In the genomic region with DNA sequence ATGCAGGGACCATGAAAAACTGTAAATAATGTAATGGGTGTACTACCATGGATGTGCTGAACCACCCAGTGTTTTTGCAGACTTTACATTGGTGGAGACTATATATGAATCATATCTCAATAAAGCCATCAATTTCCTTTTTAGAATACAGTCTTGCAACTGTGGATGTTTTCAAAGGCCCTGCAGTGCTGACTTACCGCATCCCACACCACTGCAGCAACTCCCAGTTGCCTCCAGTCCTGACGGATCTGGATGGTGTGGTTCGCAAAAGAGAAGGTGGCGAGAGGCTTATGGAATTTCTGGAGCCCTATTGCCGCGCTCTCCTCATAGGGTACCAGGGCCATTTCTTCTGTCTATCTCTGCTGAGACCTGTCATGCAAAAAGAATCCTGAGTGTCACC, we compare ENCODE assay signal across 9 mouse cellular contexts. TPM values are rescaled to one million over a fixed set of nuclear protein-coding genes. Genes with fewer than 3 reads are reported as not detected.
A peak's percentile ranks its signal among the peaks of the same experiment; 100 is the strongest.
DNase-seq lines count a peak whose midpoint lies in the region; ATAC-seq and TF ChIP-seq lines count a peak whose summit lies in the region.
"Had no signal": no experiment of that assay in that cellular context is flagged by ENCODE, and none has a peak within 500 bp of the region (broad histone marks: within the 10 kb centered on the region; RNA-seq: fewer than 3 reads in every experiment).

No protein-coding gene starts in this region.

- no peak for TF ChIP-seq POLR2A in bone marrow macrophage, adult 2 months (IDR thresholded peaks at IDR 0.05; ENCODE audit: borderline replicate concordance, low read depth, low read length)

- no peak for DNase-seq in heart, postnatal 14 days
- no peak for DNase-seq in midbrain, embryonic 14.5 days
- DNase-seq in adrenal gland, postnatal 10 days: no peak
- DNase-seq in adrenal gland, adult 18-20 months (ENCODE audit: low spot score in 2 of 2): no peak
- no peak for DNase-seq in adrenal gland, postnatal 36 days
- DNase-seq: right cerebral cortex, postnatal 4 days had no signal

- no peaks in the 10 kb centered on the region for H3K27me3 ChIP-seq in heart, embryonic 16.5 days (ENCODE audit: control insufficient read depth, insufficient read depth, low read length)
- H3K27me3 ChIP-seq in hindbrain, embryonic 15.5 days: no peaks in the 10 kb centered on the region
- no peaks in the 10 kb centered on the region for H3K27me3 ChIP-seq in midbrain, embryonic 14.5 days (ENCODE audit: control insufficient read depth, insufficient read depth, low read length)

- intact Hi-C loops in heart, postnatal 14 days (cut with DNase I): loop anchor here (5.0 to 10.0 kb wide), 5 partner anchors 76 to 951 kb away; partner anchors contain the start of genes Ccnyl1 and Creb1

- 59% methylated on average over 6 of the region's 6 CpGs for WGBS in heart, embryonic 16.5 days
- 60% methylated on average over 6 of the region's 6 CpGs for WGBS in hindbrain, embryonic 15.5 days
- WGBS in midbrain, embryonic 14.5 days: 66% methylated on average over 6 of the region's 6 CpGs

- H3K4me2 ChIP-seq in heart, embryonic 16.5 days (ENCODE audit: low read depth, low read length): peak overlapping the region; percentile 91
- peak overlapping the region; percentile 71 for H3K4me2 ChIP-seq in hindbrain, embryonic 15.5 days
- H3K4me2 ChIP-seq in midbrain, embryonic 14.5 days (ENCODE audit: low read length): peak overlapping the region; percentile 55

- peak overlapping the region; percentile 95 for H3K9ac ChIP-seq in heart, embryonic 16.5 days (ENCODE audit: low read length)
- H3K9ac ChIP-seq in hindbrain, embryonic 15.5 days: no peak overlapping the region
- H3K9ac ChIP-seq in midbrain, embryonic 14.5 days (replicated peaks; ENCODE audit: low read length): peak overlapping the region; percentile 97

- H3K27ac ChIP-seq in heart, embryonic 16.5 days (ENCODE audit: low read length): no peak overlapping the region
- H3K27ac ChIP-seq in bone marrow macrophage, adult 2 months (ENCODE audit: insufficient read depth, low read depth, low read length): peak overlapping the region; percentile 82; the same call in 1 of the 2 replicates
- H3K27ac ChIP-seq in hindbrain, embryonic 15.5 days (replicated peaks): no peak overlapping the region
- H3K27ac ChIP-seq in midbrain, embryonic 14.5 days (replicated peaks; ENCODE audit: low read depth, low read length): no peak overlapping the region

- no peaks in the 10 kb centered on the region for H3K9me3 ChIP-seq in heart, embryonic 16.5 days (replicated peaks; ENCODE audit: control insufficient read depth, low read length)
- no peaks in the 10 kb centered on the region for H3K9me3 ChIP-seq in hindbrain, embryonic 15.5 days
- H3K9me3 ChIP-seq in midbrain, embryonic 14.5 days (ENCODE audit: control insufficient read depth, low read length): no peaks in the 10 kb centered on the region

- H3K36me3 ChIP-seq in heart, embryonic 16.5 days (ENCODE audit: control insufficient read depth, insufficient read depth): no peaks in the 10 kb centered on the region
- peaks cover 8% of the 10 kb centered on the region; the same call in 1 of the 2 replicates for H3K36me3 ChIP-seq in hindbrain, embryonic 15.5 days
- H3K36me3 ChIP-seq in midbrain, embryonic 14.5 days (ENCODE audit: control insufficient read depth, insufficient read depth, low read length): 0 out of 2 replicates have a peak, but pooled peaks cover 1% of the 10 kb centered on the region

- TF ChIP-seq CTCF in bone marrow macrophage, adult 2 months (IDR thresholded peaks at IDR 0.05; ENCODE audit: low read depth, low read length): no peak

- ATAC-seq in heart, embryonic 16.5 days (replicated peaks; ENCODE audit: extremely low read depth, insufficient read depth, low FRiP score): no peak
- ATAC-seq in hindbrain, embryonic 15.5 days (ENCODE audit: low FRiP score, low read depth): no peak
- ATAC-seq in midbrain, embryonic 14.5 days (ENCODE audit: low FRiP score, low TSS enrichment): no peak

- peak overlapping the region; percentile 88 for H3K4me3 ChIP-seq in heart, embryonic 16.5 days (ENCODE audit: low read length)
- H3K4me3 ChIP-seq in bone marrow macrophage, adult 2 months (ENCODE audit: insufficient read depth, low read length): peak overlapping the region; percentile 91
- H3K4me3 ChIP-seq in hindbrain, embryonic 15.5 days: peak overlapping the region; percentile 71
- peak overlapping the region; percentile 69 for H3K4me3 ChIP-seq in midbrain, embryonic 14.5 days (replicated peaks; ENCODE audit: low read depth, low read length)

- peaks cover 13% of the 10 kb centered on the region; the same call in 1 of the 2 replicates for H3K4me1 ChIP-seq in heart, embryonic 16.5 days (ENCODE audit: control insufficient read depth, insufficient read depth, low read length)
- peaks cover 23% of the 10 kb centered on the region for H3K4me1 ChIP-seq in bone marrow macrophage, adult 2 months (ENCODE audit: control insufficient read depth, insufficient read depth, low read length)
- peaks cover 19% of the 10 kb centered on the region for H3K4me1 ChIP-seq in hindbrain, embryonic 15.5 days (replicated peaks)
- peaks cover 12% of the 10 kb centered on the region for H3K4me1 ChIP-seq in midbrain, embryonic 14.5 days (ENCODE audit: control insufficient read depth, insufficient read depth, low read length)

RNA-seq across cellular contexts. Expression of gene Mettl21a, which starts 1.0 kb away (rescaled TPM):
- 14.4 and 14.9 TPM in 2 replicates for polyA plus RNA-seq in heart, embryonic 16.5 days (2015; fragmentation: Nextera tagmentation; extraction: Ambion mirVana)
- 1 to 10 TPM; 6.4 to 8.4 TPM for total RNA-seq in heart, postnatal 14 days (2021)
- polyA plus RNA-seq in bone marrow macrophage, adult 2 months (2012; ENCODE audit: insufficient read depth, insufficient read length, missing spikeins): 19.7 and 20.5 TPM in 2 replicates
- polyA plus RNA-seq in hindbrain, embryonic 15.5 days (2015; fragmentation: Nextera tagmentation; extraction: Ambion mirVana): 18.2 and 18.3 TPM in 2 replicates
- polyA plus RNA-seq in midbrain, embryonic 14.5 days (2014; fragmentation: Nextera tagmentation; extraction: Ambion mirVana): 19.8 and 23.1 TPM in 2 replicates
- 10 to 100 TPM; 14.2 to 15.3 TPM for total RNA-seq in adrenal gland, postnatal 10 days (2021)
- total RNA-seq in adrenal gland, adult 18-20 months (2021): 10 to 100 TPM in 1 of 2 experiments, 1 to 10 TPM in 1; 8.5 to 16.5 TPM
- 10 to 100 TPM; 11.9 to 19.8 TPM for total RNA-seq in adrenal gland, postnatal 36 days (2021)
